Mouse (Mus musculus) adrenal gland, postnatal 10 days (tissue): ENCODE measurements at regions not wholly inside any gene's neighbourhood (a gene's known extent, or its start where the extent isn't known, plus 50 kb on each side); places are given as distances from the start of the nearest gene placed in this dataset.
A peak's percentile ranks its signal among the peaks of the same experiment; 100 is the strongest.

Experiments
- DNase-seq: peaks from one replicate; pipeline ENCODE4 v3.0.0; 2021; ENCODE audit warnings: mixed read lengths

GRCm38 (mm10) chrX:164589874-164590273 lies 83.7 kb downstream of the Asb9 start:
- peak; percentile 2 for DNase-seq
